Mouse (Mus musculus): Measurements from ENCODE around the gene Ppp1r3e.
A peak's percentile ranks its signal among the peaks of the same experiment; 100 is the strongest.

Ppp1r3e gene

GRCm38 (mm10) chr14:54883154-54884021 lies 6.0 kb upstream of the Ppp1r3e start, which contains the start of the genes Bcl2l2 and Gm20521:
Bcl2l2 (plus strand) TSS chr14:54883377.
Gm20521 (plus strand) TSS chr14:54883441.
- ATAC-seq (ENCODE audit: insufficient number of reproducible peaks, low FRiP score, low TSS enrichment), result peak; percentile 78

GRCm38 (mm10) chr14:54876539-54877047 lies 757 bp downstream of the Ppp1r3e start:
- ATAC-seq (ENCODE audit: insufficient number of reproducible peaks, low FRiP score, low TSS enrichment), result peak; percentile 81

- ATAC-seq (ENCODE audit: insufficient number of reproducible peaks, low FRiP score, low TSS enrichment), result peak; percentile 42
These were observed 1.4 kb downstream of the Ppp1r3e start for GRCm38 (mm10) chr14:54875844-54876538.

- no peak for ATAC-seq (ENCODE audit: insufficient number of reproducible peaks, low FRiP score, low TSS enrichment)
These were observed 3.2 kb downstream of the Ppp1r3e start for GRCm38 (mm10) chr14:54874165-54874564.

- ATAC-seq (ENCODE audit: insufficient number of reproducible peaks, low FRiP score, low TSS enrichment), result no peak
These were observed 6.5 kb downstream of the Ppp1r3e start, which contains the start of gene Homez for GRCm38 (mm10) chr14:54870861-54871260. Homez (minus strand) TSS chr14:54870961.

- no peak for ATAC-seq (ENCODE audit: insufficient number of reproducible peaks, low FRiP score, low TSS enrichment)
These were observed 9.3 kb downstream of the Ppp1r3e start for GRCm38 (mm10) chr14:54868026-54868425.

GRCm38 (mm10) chr14:54866936-54867335 lies 10.4 kb downstream of the Ppp1r3e start:
- ATAC-seq (ENCODE audit: insufficient number of reproducible peaks, low FRiP score, low TSS enrichment), result no peak

GRCm38 (mm10) chr14:54866268-54866667 lies 11.1 kb downstream of the Ppp1r3e start:
- no peak for ATAC-seq (ENCODE audit: insufficient number of reproducible peaks, low FRiP score, low TSS enrichment)

- ATAC-seq (ENCODE audit: insufficient number of reproducible peaks, low FRiP score, low TSS enrichment), result no peak
These were observed 11.7 kb downstream of the Ppp1r3e start for GRCm38 (mm10) chr14:54865626-54866025.

- no peak for ATAC-seq (ENCODE audit: insufficient number of reproducible peaks, low FRiP score, low TSS enrichment)
These were observed 12.9 kb downstream of the Ppp1r3e start for GRCm38 (mm10) chr14:54864313-54865036.

- ATAC-seq (ENCODE audit: insufficient number of reproducible peaks, low FRiP score, low TSS enrichment), result peak; percentile 99
These were observed 13.6 kb downstream of the Ppp1r3e start for GRCm38 (mm10) chr14:54863501-54864312.

- ATAC-seq (ENCODE audit: insufficient number of reproducible peaks, low FRiP score, low TSS enrichment), result no peak
These were observed 16.8 kb downstream of the Ppp1r3e start for GRCm38 (mm10) chr14:54860511-54860910.

- ATAC-seq (ENCODE audit: insufficient number of reproducible peaks, low FRiP score, low TSS enrichment), result peak; percentile 86
These were observed 19.5 kb downstream of the Ppp1r3e start for GRCm38 (mm10) chr14:54857891-54858290.

GRCm38 (mm10) chr14:54856703-54857102 lies 20.6 kb downstream of the Ppp1r3e start:
- ATAC-seq (ENCODE audit: insufficient number of reproducible peaks, low FRiP score, low TSS enrichment), result no peak

GRCm38 (mm10) chr14:54855726-54856125 lies 21.6 kb downstream of the Ppp1r3e start:
- ATAC-seq (ENCODE audit: insufficient number of reproducible peaks, low FRiP score, low TSS enrichment), result no peak

GRCm38 (mm10) chr14:54843461-54843860 lies 33.9 kb downstream of the Ppp1r3e start:
- no peak for ATAC-seq (ENCODE audit: insufficient number of reproducible peaks, low FRiP score, low TSS enrichment)

GRCm38 (mm10) chr14:54823716-54824115 lies 53.6 kb downstream of the Ppp1r3e start:
- no peak; the same call in 1 of the 2 replicates for ATAC-seq (ENCODE audit: insufficient number of reproducible peaks, low FRiP score, low TSS enrichment)

Data from cerebellum, adult (tissue).